Mouse (Mus musculus) cerebellum, adult 18-20 months (tissue): Measurements from ENCODE around the gene Olfr490.

ENCODE experiments used
- DNase-seq, 2 experiments: peaks; one replicate each; pipeline ENCODE4 v3.0.0; 2021

Olfr490 gene

GRCm38 (mm10) chr7:108288834-108289233 lies at the start of gene Olfr490:
TSS of gene Olfr490 (minus strand) at chr7:108288934.
- DNase-seq, result no peak

- no peak for DNase-seq
These were observed 34.8 kb upstream of the Olfr490 start, which contains the start of gene Olfr492 for GRCm38 (mm10) chr7:108323574-108323973. TSS of gene Olfr492 (minus strand) at chr7:108323674.

- DNase-seq, result no peak
These were observed 24.4 kb upstream of the Olfr490 start, which contains the start of gene Olfr491 for GRCm38 (mm10) chr7:108313151-108313550. TSS of gene Olfr491 (plus strand) at chr7:108313451.

GRCm38 (mm10) chr7:108258247-108258646 lies 30.5 kb downstream of the Olfr490 start, which contains the start of gene Olfr488:
TSS of gene Olfr488 (minus strand) at chr7:108258347.
- no peak for DNase-seq
